Mouse (Mus musculus) kidney, adult 2 months (tissue): ENCODE data around the gene Pitpnb. TPM values are rescaled to one million over a fixed set of nuclear protein-coding genes. Genes with fewer than 3 reads are reported as not detected.

Experiments used
- DNase-seq: peaks from one replicate; pipeline ENCODE4 v3.0.0; 2021
- H3K27ac ChIP-seq: fragments of 200-500 bp; 2 replicates; pipeline ENCODE4 v1.5.1; 2012; ENCODE audit warnings: low read depth, low read length, control low read depth, inconsistent platforms; ENCODE audit not compliant: insufficient read depth
- H3K27me3 ChIP-seq: fragments of 200-500 bp; replicated peaks from 2 replicates; pipeline ENCODE4 v1.6.1; 2012; ENCODE audit warnings: mild to moderate bottlenecking, moderate library complexity, low read length, inconsistent platforms; ENCODE audit not compliant: control insufficient read depth, insufficient read depth
- H3K36me3 ChIP-seq: fragments of 200-500 bp; 2 replicates; pipeline ENCODE4 v1.6.1; 2012; ENCODE audit warnings: mild to moderate bottlenecking, moderate library complexity, low read length, inconsistent platforms; ENCODE audit not compliant: control insufficient read depth, insufficient read depth
- H3K4me1 ChIP-seq: fragments of 200-500 bp; 2 replicates; pipeline ENCODE4 v1.6.1; 2011; ENCODE audit warnings: low read length; ENCODE audit not compliant: control insufficient read depth, insufficient read depth
- H3K4me3 ChIP-seq: fragments of 200-500 bp; 2 replicates; pipeline ENCODE4 v1.5.1; 2011; ENCODE audit warnings: mild to moderate bottlenecking, low read depth, low read length, control low read depth; ENCODE audit not compliant: insufficient read depth
- CTCF ChIP-seq: fragments of 200-500 bp; conservative IDR thresholded peaks from 2 replicates; pipeline ENCODE4 v1.5.1; 2011; ENCODE audit warnings: low read depth, mild to moderate bottlenecking, control low read depth, low read length, moderate library complexity, mixed read lengths; ENCODE audit not compliant: insufficient read depth, insufficient read length
- POLR2A ChIP-seq: fragments of 200-500 bp; IDR thresholded peaks from one replicate; pipeline ENCODE4 v1.6.1; 2011; ENCODE audit warnings: low read depth, low read length, control low read depth
- WGBS: fragments of 180-500 bp; shearing (Covaris S2); methylation state at CpG from one replicate; pipeline ENCODE4 v1.1.7; 2018; 5-methylcytosine and 5-hydroxymethylcytosine counted together
- polyA plus RNA-seq: library from polyadenylated mRNA; depleted of rRNA; stranded (reverse); fragments of >200 nt; gene quantifications from 2 replicates; pipeline ENCODE4 v1.2.3, GENCODE M21; 2012

Pitpnb gene
- polyA plus RNA-seq, 1 experiment, result 54.1 TPM

DNA sequence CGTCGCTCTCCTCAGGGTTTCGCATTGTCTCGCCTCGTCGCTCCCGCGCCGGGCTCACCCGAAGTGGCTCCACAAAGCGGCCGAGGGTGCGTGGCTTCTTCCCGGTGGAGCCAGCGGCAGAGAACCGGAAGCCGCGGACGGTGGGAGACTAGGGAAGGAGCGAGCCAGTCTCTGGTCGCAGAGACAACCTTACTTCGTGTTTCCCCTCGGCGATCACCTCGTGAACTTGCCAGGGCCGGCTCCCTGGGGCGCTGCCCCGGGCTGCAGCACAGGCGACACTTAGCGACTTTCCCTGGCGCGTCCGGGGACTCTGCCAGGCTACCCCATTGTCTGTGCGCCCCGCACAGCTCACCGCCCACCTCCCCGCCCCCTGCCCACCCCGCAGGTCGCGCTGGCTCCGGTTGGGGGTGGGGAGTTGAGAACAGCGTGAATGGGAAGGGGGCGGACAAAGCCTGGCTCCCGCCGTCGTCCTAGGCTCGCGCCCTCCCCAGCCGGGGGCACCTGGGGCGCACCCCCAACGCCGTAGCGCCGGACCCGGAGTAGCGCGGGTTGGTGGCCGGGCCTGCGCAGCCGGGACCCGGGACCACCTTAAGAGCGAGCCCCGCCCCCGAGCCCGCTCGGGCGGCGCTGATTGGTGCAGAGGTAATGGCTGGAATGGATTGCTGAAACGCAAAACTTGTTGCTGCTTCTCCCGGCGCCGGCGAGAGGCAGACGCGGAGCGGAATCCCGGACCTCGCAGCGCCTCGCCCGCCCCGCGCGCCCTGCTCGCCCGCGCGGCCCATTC is 86.2 kb downstream of the Pitpnb start, which contains the start of gene Mn1:
Gene Mn1, plus strand, starts transcription at position 772 of the 784 bp plus-strand sequence.
- no peaks in the 10 kb centered on the region for H3K36me3 ChIP-seq
- peaks cover 2% of the 10 kb centered on the region; the same call in 1 of the 2 replicates for H3K27me3 ChIP-seq
- peak; percentile 91 for DNase-seq
- peak within 1 kb of the TSS; percentile 61 for H3K4me3 ChIP-seq
- no peak within 1 kb of the TSS for H3K27ac ChIP-seq
- H3K4me1 ChIP-seq, result no peaks in the 10 kb centered on the region
- TF ChIP-seq POLR2A (no peak), CTCF (no peak)
- 1% methylated on average over 88 of the region's 88 CpGs for WGBS

DNA sequence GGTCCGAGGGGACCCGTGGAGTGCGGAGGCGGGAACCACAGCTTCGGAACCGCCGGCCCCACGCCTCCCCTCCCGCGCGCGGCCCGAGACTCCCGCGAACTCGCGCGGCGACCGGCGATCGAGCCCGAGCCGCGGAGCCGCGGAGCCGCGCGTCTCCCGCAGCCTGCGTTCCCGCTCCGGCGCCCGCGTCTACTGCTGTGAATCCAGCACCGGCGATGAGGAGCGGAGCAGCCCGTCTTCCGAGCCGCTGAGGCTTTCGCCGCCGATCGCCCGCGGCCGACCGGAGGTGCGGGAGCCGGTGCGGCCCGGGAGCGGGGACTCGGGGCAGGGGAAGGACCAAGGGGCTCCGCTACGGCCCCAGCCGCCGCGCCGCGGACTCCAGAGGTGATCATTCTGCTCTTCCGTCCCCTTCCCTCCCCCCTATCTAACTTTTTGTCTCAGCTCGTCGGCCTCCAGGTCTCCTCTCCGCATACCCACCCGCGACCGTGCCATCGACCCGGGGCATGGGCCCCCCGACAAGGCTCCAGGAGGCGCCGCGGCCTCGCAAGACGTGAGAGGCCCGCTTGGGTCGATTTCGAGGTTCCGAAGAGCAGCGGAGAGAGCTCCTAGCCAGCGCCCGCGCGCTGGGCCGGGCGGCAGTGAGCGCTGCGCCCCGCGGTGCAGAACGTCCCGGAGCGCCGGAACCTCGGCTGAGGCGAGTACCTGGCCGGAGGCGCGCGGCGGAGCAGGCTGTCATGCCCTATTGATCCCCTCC is 87.0 kb downstream of the Pitpnb start:
- peak; percentile 32 for DNase-seq
- TF ChIP-seq CTCF (no peak), POLR2A (no peak)
- Histone ChIP-seq H3K27ac (no peak overlapping the region), H3K27me3 (peaks cover 2% of the 10 kb centered on the region; the same call in 1 of the 2 replicates), H3K4me3 (peak overlapping the region; percentile 61), H3K36me3 (no peaks in the 10 kb centered on the region), H3K4me1 (no peaks in the 10 kb centered on the region)
- WGBS, result under 1% methylated on average over 104 of the region's 105 CpGs

DNA sequence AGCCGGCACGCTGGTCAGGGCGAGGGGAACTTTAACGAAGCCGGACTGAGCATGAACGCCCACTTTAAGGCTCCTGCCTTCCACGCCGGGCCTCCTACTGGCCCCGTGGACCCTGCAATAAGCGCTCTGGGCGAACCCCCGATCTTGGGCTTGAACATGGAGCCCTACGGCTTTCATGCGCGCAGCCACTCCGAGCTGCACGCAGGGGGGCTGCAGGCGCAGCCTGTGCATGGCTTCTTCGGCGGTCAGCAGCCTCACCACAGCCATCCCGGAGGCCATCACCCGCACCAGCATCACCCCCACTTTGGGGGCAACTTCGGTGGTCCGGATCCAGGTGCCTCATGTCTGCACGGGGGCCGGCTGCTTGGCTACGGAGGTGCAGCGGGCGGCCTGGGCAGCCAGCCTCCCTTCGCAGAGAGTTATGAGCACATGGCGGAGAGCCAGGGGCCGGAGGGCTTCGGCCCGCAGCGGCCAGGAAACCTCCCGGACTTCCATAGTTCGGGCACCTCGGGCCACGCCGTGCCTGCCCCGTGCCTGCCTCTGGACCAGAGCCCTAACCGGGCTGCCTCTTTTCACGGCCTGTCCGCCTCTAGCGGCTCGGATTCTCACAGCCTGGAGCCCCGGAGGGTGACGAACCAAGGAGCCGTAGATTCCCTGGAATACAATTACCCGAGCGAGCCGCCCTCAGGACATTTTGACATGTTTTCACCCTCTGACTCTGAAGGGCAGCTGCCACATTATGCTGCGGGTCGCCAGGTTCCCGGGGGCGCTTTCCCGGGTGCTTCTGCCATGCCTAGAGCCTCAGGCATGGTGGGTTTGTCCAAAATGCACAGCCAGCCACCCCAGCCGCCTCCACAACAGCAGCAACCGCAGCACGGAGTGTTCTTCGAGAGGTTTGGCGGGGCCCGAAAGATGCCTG is 87.9 kb downstream of the Pitpnb start:
- no peaks in the 10 kb centered on the region for H3K4me1 ChIP-seq

DNA sequence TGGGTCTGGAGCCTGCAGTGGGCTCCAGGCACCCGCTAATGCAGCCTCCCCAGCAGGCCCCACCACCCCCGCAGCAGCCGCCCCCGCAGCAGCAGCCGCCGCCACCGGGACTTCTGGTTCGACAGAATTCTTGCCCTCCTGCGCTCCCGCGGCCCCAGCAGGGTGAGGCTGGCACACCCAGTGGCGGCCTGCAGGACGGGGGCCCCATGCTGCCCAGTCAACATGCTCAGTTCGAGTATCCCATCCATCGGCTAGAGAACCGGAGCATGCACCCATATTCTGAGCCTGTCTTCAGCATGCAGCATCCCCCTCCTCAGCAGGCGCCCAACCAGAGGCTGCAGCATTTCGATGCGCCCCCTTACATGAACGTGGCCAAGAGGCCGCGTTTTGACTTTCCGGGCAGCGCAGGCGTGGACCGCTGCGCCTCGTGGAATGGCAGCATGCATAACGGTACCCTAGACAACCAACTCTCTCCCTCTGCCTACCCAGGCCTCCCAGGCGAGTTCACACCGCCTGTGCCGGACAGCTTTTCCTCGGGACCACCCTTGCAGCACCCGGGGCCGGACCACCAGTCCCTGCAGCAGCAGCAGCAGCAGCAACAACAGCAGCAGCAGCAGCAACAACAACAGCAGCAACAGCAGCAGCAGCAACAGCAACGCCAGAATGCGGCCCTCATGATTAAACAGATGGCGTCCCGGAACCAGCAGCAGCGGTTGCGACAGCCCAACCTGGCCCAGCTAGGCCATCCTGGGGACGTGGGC is 88.7 kb downstream of the Pitpnb start:
- no peaks in the 10 kb centered on the region for H3K4me1 ChIP-seq
- no peak for TF ChIP-seq POLR2A
- peaks cover 2% of the 10 kb centered on the region; the same call in 1 of the 2 replicates for H3K27me3 ChIP-seq
- H3K36me3 ChIP-seq, result no peaks in the 10 kb centered on the region
- no peak overlapping the region for H3K4me3 ChIP-seq
- 31% methylated on average over 42 of the region's 42 CpGs for WGBS
- no peak overlapping the region for H3K27ac ChIP-seq
- no peak for DNase-seq

More for the DNA sequence above, 87.9 kb downstream of the Pitpnb start:
- H3K27me3 ChIP-seq, result peaks cover 2% of the 10 kb centered on the region; the same call in 1 of the 2 replicates
- peak overlapping the region; percentile 37 for H3K4me3 ChIP-seq
- TF ChIP-seq CTCF, result no peak
- TF ChIP-seq POLR2A, result no peak
- WGBS, result 8% methylated on average over 63 of the region's 63 CpGs
- no peaks in the 10 kb centered on the region for H3K36me3 ChIP-seq
- DNase-seq, result peak; percentile 24
- no peak overlapping the region for H3K27ac ChIP-seq

DNA sequence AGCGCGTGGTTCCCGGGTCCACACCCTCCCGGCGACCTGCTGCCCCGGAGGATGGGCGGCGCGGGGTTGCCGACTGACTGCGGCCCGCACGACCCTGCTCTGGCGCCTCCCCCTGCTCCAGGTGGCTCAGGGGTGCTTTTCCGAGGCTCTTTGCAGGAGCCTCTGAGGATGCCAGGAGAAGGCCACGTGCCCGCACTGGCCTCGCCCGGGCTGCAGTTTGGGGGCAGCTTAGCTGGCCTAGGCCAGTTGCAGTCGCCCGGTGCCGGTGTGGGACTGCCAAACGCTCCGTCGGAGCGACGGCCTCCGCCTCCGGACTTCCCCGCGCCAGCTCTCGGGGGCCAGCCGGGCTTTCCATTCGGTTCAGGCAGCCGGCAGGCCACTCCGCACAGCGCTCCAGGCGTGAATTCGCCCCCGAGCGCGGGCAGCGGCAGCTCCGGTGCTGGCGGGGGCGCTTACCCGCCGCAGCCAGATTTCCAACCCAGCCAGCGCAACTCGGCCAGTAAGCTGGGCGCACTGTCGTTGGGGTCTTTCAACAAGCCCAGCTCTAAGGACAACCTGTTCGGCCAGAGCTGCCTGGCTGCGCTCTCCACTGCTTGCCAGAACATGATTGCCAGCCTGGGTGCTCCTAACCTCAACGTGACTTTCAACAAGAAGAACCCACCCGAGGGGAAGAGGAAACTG is 89.6 kb downstream of the Pitpnb start:
- no peak overlapping the region for H3K27ac ChIP-seq
- 29% methylated on average over 56 of the region's 56 CpGs for WGBS
- H3K36me3 ChIP-seq, result no peaks in the 10 kb centered on the region
- TF ChIP-seq CTCF (no peak), POLR2A (no peak)
- DNase-seq, result no peak
- H3K4me1 ChIP-seq, result no peaks in the 10 kb centered on the region
- peaks cover 2% of the 10 kb centered on the region; the same call in 1 of the 2 replicates for H3K27me3 ChIP-seq
- H3K4me3 ChIP-seq, result no peak overlapping the region

DNA sequence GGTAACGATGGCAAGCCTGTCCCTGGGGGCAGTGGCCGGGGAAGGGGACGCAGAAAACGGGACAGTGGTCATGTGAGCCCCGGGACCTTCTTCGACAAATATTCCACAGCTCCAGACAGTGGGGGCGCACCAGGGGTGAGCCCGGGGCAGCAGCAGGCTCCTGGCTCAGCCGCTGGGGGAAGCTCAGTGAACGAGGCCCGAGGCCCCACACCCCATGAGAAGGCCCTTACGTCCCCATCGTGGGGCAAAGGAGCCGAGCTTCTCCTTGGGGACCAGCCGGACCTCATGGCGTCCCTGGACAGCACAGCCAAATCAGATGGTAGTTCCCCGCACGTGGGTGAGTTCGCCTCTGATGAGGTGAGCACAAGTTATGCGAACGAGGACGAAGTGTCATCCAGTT is 90.3 kb downstream of the Pitpnb start:
- 78% methylated on average over 22 of the region's 22 CpGs for WGBS
- TF ChIP-seq CTCF, result no peak
- TF ChIP-seq POLR2A, result no peak
- H3K27me3 ChIP-seq, result peaks cover 2% of the 10 kb centered on the region; the same call in 1 of the 2 replicates
- no peaks in the 10 kb centered on the region for H3K36me3 ChIP-seq
- DNase-seq, result no peak
- H3K4me1 ChIP-seq, result no peaks in the 10 kb centered on the region
- no peak overlapping the region for H3K4me3 ChIP-seq
- no peak overlapping the region for H3K27ac ChIP-seq
